Mouse (Mus musculus): ENCODE results near the gene Mak.

- no peak for TF ChIP-seq CTCF (IDR thresholded peaks at IDR 0.05; ENCODE audit: control insufficient read depth, insufficient read depth, insufficient read length)
- TF ChIP-seq USF1 (IDR thresholded peaks at IDR 0.05; ENCODE audit: low read depth) = no peak
- no peak for TF ChIP-seq MYOG (IDR thresholded peaks at IDR 0.05; ENCODE audit: control insufficient read depth, extremely low read depth, insufficient read length)
- TF ChIP-seq CEBPB (IDR thresholded peaks at IDR 0.05; ENCODE audit: low read depth) = no peak
- no peak for TF ChIP-seq MAX (IDR thresholded peaks at IDR 0.05)
- no peak for TF ChIP-seq MYOD1 (IDR thresholded peaks at IDR 0.05; ENCODE audit: control insufficient read depth, insufficient read length, low read depth)
Measured at GRCm38 (mm10) chr13:41047280-41047679, 32.2 kb downstream of the Mak start.
